Mouse (Mus musculus) cerebral cortex, adult 2 months (tissue): ENCODE data around the gene Cdc42ep4.

Experiments
- WGBS: fragments of 180-500 bp; shearing (Covaris S2); methylation state at CpG from one replicate; pipeline ENCODE4 v1.1.7; 2018; 5-methylcytosine and 5-hydroxymethylcytosine counted together

Gene Cdc42ep4

DNA sequence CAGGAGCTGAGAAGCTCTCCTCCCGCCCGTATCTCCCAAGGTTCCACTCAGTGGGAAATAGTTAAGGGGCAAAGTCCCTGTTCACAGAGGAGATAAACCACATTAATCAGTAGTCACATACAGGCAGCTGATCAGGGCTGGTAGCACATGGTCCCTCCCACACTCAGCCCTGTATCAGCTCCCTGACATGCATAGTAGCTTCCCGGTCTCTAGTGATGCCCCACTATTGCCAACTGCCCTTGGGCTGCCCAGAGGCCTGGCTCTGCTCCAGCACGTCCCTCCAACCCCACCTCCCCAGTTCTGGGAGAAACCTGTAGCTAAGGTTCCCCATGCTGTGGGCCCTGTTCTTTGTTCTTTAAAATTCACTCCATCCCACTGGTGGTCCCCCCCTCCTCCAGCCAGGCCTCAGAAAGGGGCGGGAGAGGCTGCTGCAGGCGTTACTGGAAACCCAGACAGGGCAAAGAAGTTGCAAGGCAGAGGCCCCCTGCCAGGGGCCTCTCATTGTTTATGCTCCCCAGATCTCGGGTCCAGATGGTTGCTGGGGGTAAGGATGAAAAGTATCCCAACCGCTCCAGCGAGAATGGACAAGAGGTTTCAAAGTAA lies 1.8 kb downstream of the Cdc42ep4 start:
- whole genome bisulfite sequencing, result 40% methylated on average over 9 of the region's 9 CpGs

DNA sequence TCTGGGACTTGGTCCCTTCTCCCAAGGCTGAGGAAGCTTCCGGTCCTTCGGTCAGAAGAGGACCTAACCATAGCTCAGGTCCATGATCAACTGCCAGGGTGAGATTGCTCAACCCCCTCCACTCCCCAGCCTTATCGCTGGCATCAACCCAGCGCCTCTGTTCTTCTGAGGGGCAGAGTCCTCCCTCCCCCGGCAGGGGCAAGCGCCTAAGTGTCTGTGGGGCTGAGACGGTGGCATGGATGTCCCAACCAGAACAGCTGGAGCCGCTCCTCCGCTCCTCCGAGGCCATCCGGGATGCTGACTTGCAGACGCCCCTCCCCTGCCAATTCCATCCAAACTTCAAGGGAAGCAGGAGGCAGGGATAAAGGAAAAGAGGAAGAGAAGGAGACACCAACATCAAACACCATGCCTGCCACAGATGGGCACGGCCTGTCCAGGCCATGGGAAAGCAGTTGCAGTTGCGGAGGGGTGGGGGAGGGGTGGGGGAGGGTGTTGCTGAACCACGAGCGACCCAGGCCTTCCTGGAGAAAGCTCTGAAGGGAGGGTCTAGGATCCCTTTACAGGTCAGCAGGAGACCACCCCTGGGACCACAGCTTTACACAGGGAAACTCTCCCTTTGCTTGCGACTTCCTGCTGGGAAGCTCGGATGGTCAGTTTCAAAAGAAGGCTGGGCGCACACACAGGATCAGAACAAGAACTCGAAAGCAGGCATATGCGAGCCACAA lies 2.7 kb downstream of the Cdc42ep4 start:
- WGBS, result 54% methylated on average over 21 of the region's 21 CpGs

- 78% methylated on average over 11 of the region's 11 CpGs for WGBS
Measured at GRCm38 (mm10) chr11:113747725-113748380, 3.8 kb downstream of the Cdc42ep4 start.

- 66% methylated on average over 16 of the region's 16 CpGs for WGBS
Measured at GRCm38 (mm10) chr11:113747056-113747455, 4.6 kb downstream of the Cdc42ep4 start.

GRCm38 (mm10) chr11:113745961-113746360 lies 5.7 kb downstream of the Cdc42ep4 start:
- 71% methylated on average over 4 of the region's 4 CpGs for WGBS

DNA sequence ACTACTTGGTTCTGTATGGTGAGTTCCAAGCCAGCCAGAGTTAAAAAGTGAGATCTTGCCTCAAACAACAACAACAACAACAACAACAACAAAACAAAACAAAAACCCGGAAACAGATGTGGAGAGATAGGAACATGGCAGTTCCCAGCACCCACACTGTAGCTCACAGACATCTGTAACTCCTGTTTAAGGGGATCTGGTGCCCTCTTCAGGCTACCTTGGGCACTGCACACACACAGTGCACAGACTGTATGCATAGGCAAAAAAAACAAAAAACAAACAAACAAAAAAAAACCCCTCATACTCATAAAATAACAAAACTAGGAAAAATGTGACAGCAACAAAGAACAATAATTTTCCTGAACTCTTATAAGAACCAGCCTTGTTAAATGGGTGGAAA lies 8.7 kb downstream of the Cdc42ep4 start:
- 93% methylated on average over 1 of the region's 1 CpGs for WGBS

- 73% methylated on average over 7 of the region's 7 CpGs for WGBS
Measured at GRCm38 (mm10) chr11:113740100-113740499, 11.6 kb downstream of the Cdc42ep4 start.

DNA sequence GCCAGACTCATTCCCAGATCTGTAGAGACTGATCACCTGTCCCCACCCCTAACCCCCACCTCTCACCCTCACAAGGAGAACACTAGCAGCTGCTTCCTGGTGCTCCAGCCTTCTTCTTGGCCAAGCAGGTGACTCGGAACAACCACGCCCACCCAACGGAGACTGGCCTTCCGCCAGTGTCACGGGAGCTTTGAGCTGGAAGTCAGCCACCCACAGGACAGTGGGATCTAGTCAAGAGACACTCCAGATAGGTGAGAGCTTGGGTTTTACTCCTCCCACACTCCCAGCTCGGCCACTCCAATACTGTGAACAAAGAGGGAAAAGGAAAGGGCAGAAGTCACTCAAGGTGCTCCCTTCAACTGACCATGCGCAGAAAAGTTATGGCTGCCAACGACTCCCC lies 12.5 kb downstream of the Cdc42ep4 start:
- 62% methylated on average over 8 of the region's 8 CpGs for WGBS

- 71% methylated on average over 8 of the region's 8 CpGs for WGBS
Measured at GRCm38 (mm10) chr11:113737912-113738311, 13.8 kb downstream of the Cdc42ep4 start.

DNA sequence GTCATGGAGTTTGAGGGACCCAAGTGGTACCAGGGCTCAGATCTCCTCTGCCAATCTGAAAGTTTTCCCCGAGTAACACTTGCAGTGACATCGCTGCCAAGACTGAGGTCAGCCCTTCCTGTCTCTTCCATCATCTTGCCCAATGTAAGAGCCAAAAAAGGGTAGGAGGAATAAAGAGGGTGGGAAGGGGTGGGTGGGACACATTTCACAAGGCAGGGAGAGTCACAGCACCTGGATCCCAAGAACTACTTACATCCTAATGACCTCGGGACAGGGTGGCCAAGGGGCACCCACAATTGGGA lies 14.2 kb downstream of the Cdc42ep4 start:
- WGBS, result 64% methylated on average over 3 of the region's 3 CpGs

DNA sequence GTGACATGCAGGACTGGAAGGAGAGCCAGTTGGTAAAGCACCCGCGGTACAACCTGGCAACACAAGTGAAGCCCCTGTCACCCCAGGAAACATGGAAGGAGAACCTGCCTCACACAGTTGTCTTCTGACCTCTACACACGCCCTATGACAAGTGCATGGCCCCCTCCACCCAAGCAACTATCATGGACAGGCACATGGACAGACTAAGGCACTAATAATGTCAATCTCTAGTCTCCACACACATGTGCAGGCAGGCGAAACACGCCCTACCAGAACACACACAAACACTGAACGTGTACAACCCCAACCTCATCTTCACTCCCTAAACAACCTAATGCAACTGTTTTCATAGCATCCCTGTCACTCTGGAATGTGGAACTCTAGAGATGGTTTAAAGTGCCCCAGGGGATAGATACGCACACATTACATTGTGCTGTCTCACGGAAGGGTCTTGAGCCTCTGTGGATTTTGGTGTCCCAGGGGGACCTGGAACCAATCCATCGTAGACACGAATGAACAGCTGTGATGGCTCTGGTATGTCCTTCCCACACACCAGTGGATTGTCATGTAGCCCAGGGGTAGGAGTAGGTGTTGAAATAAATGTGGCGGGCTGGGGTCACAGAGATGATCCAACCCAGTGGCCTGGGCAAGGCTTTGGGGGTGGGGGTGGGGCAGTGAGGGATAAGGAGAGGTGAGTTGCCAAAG lies 14.7 kb downstream of the Cdc42ep4 start:
- 81% methylated on average over 11 of the region's 11 CpGs for WGBS

GRCm38 (mm10) chr11:113735151-113735550 lies 16.5 kb downstream of the Cdc42ep4 start:
- 79% methylated on average over 6 of the region's 6 CpGs for WGBS

DNA sequence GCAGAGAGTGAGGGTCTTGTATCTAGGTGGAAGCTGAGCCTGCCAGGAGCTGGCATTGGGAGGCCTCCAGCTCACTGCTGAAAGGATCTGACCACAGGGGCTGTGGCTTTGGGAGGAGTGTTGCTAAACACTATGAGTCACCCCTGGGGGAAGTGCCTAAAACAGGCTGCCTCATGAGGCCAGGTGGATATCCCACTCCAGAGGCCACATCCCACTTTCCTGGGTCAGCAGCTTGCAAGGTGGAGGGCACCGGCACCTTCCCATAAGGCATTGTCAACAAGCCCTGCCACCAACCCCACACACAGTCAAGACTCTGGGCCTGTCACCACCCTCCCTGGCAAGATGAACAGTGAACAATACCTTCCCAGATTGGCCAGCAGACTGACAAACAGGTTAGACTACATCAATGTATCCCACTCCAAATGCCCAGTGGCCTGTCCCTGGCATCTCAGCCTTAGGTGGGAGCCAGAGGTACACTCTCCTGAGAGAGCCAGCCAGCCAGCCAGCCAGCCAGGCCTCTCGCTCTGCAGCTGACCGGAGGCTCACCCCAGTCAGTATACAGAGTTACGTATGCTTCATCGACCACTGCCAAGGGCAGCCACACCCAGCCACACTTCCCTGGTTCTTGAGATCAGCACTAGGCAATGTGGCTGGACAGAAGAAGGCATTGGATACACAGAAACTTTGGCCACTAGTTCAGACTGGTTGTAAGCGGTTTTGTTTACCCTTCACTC lies 17.9 kb downstream of the Cdc42ep4 start:
- 71% methylated on average over 6 of the region's 6 CpGs for WGBS

GRCm38 (mm10) chr11:113731945-113732612 lies 19.6 kb downstream of the Cdc42ep4 start:
- WGBS, result 91% methylated on average over 10 of the region's 10 CpGs

DNA sequence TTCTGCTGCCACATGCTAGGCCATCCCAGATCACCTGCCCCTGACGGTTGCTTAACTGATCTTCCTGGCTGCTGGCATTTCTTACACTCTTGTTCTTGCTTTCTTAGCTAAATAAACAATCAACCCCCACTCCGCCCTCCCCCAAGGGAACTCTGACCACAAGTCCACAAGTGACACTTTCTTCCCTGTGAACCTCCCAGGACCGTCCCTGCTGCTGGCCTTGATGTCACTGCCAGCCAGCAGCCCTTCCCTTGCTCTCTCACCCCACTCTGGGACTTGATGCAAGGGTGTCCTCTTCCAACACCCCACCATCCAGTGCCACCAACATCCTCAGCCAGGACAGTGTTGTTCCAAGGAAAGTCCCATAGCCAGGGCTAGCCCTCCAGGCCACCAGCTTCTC lies 20.8 kb downstream of the Cdc42ep4 start:
- 80% methylated on average over 3 of the region's 3 CpGs for WGBS

GRCm38 (mm10) chr11:113729917-113730316 lies 21.8 kb downstream of the Cdc42ep4 start:
- 64% methylated on average over 8 of the region's 8 CpGs for WGBS

GRCm38 (mm10) chr11:113729239-113729638 lies 22.4 kb downstream of the Cdc42ep4 start:
- 81% methylated on average over 21 of the region's 21 CpGs for WGBS

GRCm38 (mm10) chr11:113727992-113728391 lies 23.7 kb downstream of the Cdc42ep4 start:
- WGBS, result 74% methylated on average over 6 of the region's 6 CpGs

- WGBS, result 68% methylated on average over 14 of the region's 14 CpGs
Measured at GRCm38 (mm10) chr11:113726994-113727888, 24.4 kb downstream of the Cdc42ep4 start.
